Comparison of ENCODE assay signal across 11 mouse cellular contexts in the genomic region with DNA sequence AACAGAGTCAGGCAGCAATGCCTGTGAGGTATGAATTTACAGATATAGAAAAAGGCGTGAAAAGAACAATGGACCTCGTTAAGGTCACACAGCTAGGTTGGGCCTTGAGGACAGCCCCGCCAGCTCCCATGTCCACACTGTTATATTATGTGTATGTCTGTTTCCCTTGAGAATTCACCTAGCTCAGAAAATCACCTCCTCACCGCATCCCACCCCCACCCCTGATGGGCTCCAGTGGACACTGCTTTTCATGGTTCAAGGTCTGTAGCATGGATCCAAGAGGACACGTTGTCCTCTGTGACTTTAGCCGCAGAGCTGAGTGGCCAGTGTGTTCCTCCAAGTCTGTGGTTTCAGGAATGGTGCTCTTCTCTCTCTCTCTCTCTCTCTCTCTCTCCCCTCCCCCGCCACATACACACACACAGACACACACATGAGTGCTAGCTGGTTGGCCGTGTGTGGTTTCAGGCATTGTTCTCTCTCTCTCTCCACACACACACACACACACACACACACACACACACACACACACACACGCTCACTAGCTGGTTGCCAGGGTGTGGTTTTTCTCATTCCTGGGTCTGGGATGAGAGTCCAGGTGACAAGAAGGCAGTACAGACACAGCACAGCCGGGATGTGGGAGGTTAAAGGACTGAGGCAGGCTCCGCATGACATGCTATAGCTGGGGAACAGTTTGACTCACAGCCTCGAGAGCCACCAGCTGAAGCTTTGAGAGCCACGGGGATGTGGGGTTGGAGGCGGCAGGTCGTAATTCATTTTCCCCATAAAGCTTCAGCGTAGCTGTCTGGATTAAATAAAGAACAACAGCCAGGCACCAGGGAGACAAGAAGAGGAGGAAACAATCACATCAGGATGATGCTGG.
DNase-seq lines count a peak whose midpoint lies in the region; ATAC-seq and TF ChIP-seq lines count a peak whose summit lies in the region.
"Had no signal": no experiment of that assay in that cellular context is flagged by ENCODE, and none has a peak within 500 bp of the region (broad histone marks: within the 10 kb centered on the region; RNA-seq: fewer than 3 reads in every experiment).

No protein-coding gene starts in this region.

- TF ChIP-seq CTCF in liver, postnatal 0 days (IDR thresholded peaks at IDR 0.05; ENCODE audit: low read depth) = no peak

- H3K9me3 ChIP-seq in forebrain, embryonic 13.5 days (replicated peaks) = no peaks in the 10 kb centered on the region
- no peaks in the 10 kb centered on the region for H3K9me3 ChIP-seq in limb, embryonic 10.5 days (replicated peaks)
- H3K9me3 ChIP-seq in liver, postnatal 0 days (ENCODE audit: low read length) = no peaks in the 10 kb centered on the region

- no peaks in the 10 kb centered on the region for H3K36me3 ChIP-seq in forebrain, embryonic 13.5 days (ENCODE audit: poor library complexity, severe bottlenecking)
- H3K36me3 ChIP-seq in limb, embryonic 10.5 days = no peaks in the 10 kb centered on the region
- H3K36me3 ChIP-seq in liver, postnatal 0 days (replicated peaks; ENCODE audit: insufficient read depth, low read length) = no peaks in the 10 kb centered on the region

- H3K27me3 ChIP-seq in forebrain, embryonic 13.5 days = no peaks in the 10 kb centered on the region
- H3K27me3 ChIP-seq in limb, embryonic 10.5 days (ENCODE audit: low read depth, poor library complexity, severe bottlenecking) = no peaks in the 10 kb centered on the region
- no peaks in the 10 kb centered on the region for H3K27me3 ChIP-seq in liver, postnatal 0 days (ENCODE audit: insufficient read depth, low read length)
- H3K27me3 ChIP-seq: Patski had no signal

- WGBS in forebrain, embryonic 13.5 days = 47% methylated on average over 16 of the region's 16 CpGs
- WGBS in limb, embryonic 10.5 days = 39% methylated on average over 16 of the region's 16 CpGs
- 67% methylated on average over 16 of the region's 16 CpGs for WGBS in liver, postnatal 0 days (ENCODE audit: insufficient replicate concordance)

- H3K4me3 ChIP-seq in forebrain, embryonic 13.5 days = no peak overlapping the region
- no peak overlapping the region for H3K4me3 ChIP-seq in limb, embryonic 10.5 days
- no peak overlapping the region for H3K4me3 ChIP-seq in liver, postnatal 0 days (ENCODE audit: low read depth, low read length)
- H3K4me3 ChIP-seq: myocyte had no signal

- no peak overlapping the region for H3K27ac ChIP-seq in forebrain, embryonic 13.5 days
- H3K27ac ChIP-seq in limb, embryonic 10.5 days = peak overlapping the region; percentile 75
- no peak overlapping the region for H3K27ac ChIP-seq in liver, postnatal 0 days (ENCODE audit: low read depth)

- peaks cover 18% of the 10 kb centered on the region for H3K4me1 ChIP-seq in forebrain, embryonic 13.5 days
- H3K4me1 ChIP-seq in limb, embryonic 10.5 days = peaks cover 41% of the 10 kb centered on the region
- H3K4me1 ChIP-seq in liver, postnatal 0 days (ENCODE audit: insufficient read depth) = peaks cover 17% of the 10 kb centered on the region

- TF ChIP-seq EP300 in liver, postnatal 0 days (IDR thresholded peaks at IDR 0.05; ENCODE audit: low read depth) = no peak

- H3K9ac ChIP-seq in forebrain, embryonic 13.5 days = no peak overlapping the region
- no peak overlapping the region for H3K9ac ChIP-seq in liver, postnatal 0 days (replicated peaks)

- no peak overlapping the region for H3K4me2 ChIP-seq in forebrain, embryonic 13.5 days
- H3K4me2 ChIP-seq in liver, postnatal 0 days (ENCODE audit: low read depth, low read length) = no peak overlapping the region

- 0 out of 2 replicates have a peak, but pooled peaks have one; percentile 39 for ATAC-seq in forebrain, embryonic 13.5 days
- no peak for ATAC-seq in liver, postnatal 0 days
- ATAC-seq: Patski had no signal

- DNase-seq in left cerebral cortex, adult 11 months (ENCODE audit: low spot score) = peak; percentile 42
- DNase-seq in left cerebral cortex, postnatal 4 days = no peak
- DNase-seq in limb, embryonic 10.5 days (ENCODE audit: low spot score) = peak; percentile 51
- peak; percentile 29 for DNase-seq in retina, postnatal 1 day
- no peak for DNase-seq in liver, postnatal 0 days
- no peak for DNase-seq in layer of hippocampus, postnatal 14 days (ENCODE audit: low spot score in 2 of 2)
- DNase-seq: cerebellum, postnatal 36 days; kidney, adult 9 months had no signal

- intact Hi-C loops in left cerebral cortex, postnatal 4 days (cut with DNase I) = no loop called here

Comparison
In these comparisons a context has a peak if more than half of its experiments do, and no peak if none do; other contexts are left out.
1. DNase-seq: peak in left cerebral cortex, adult 11 months (single experiment), limb, embryonic 10.5 days (single experiment) and retina, postnatal 1 day (single experiment); none in left cerebral cortex, postnatal 4 days (single experiment), liver, postnatal 0 days (single experiment) and layer of hippocampus, postnatal 14 days (0 of 2).